Mouse (Mus musculus): Measurements from ENCODE around the gene Fat2. TPM values are rescaled to one million over a fixed set of nuclear protein-coding genes. Genes with fewer than 3 reads are reported as not detected.

Fat2 gene
- total RNA-seq, 1 experiment: 0.71 TPM

GRCm38 (mm10) chr11:55337032-55337769, 837 bp upstream of the Fat2 start:
- Histone ChIP-seq H3K4me1 (ENCODE audit: control insufficient read depth in 2 of 2, insufficient read depth in 2 of 2, low read length in 2 of 2, poor library complexity in 1 of 2) (no peaks in the 10 kb centered on the region), H3K9ac (ENCODE audit: insufficient read depth, low read depth, low read length, poor library complexity, severe bottlenecking) (no peak overlapping the region)
- in situ Hi-C loops (cut with MboI; ENCODE audit: low sequenced_read_pairs in 2 of 2, unreplicated experiment in 2 of 2): no loop called here

DNA sequence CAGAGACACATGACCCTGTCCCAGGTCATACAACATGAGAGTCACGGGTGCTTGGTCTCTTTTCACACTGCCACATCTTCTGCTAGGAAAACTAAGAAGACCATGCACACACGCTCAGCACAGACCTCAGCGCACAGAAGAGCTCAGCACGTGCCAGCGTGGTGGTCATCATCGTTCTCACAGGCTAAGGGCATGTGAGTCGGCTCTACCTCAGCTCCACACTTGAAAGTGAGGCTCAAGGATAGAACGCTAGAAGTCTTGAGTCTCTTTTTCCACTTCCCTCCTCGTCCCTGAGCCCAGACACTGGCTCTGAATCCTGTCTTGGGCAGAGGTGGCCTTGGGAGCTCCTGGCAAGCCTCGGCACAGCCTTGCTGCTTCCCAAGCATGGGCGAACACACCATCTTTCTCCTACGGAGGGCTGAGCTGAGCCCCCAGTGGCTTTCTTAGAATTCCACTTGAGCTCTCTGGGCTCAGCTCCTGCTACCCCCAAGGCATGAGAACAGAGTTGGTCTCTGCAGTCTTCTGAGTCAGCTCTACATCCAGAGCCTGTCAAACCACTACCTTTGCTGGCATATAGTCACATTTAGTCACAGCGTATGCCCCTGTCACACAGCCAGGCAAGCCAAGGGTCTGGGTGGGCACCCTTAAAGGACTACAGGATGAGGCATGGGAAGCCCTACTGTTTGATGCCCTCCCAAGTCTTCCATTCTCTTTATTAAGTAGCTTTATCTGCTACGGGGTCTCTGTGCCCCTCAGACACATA, 869 bp downstream of the Fat2 start:
- Histone ChIP-seq H3K36me3 (ENCODE audit: control insufficient read depth, insufficient read depth, low read length, poor library complexity, severe bottlenecking) (no peaks in the 10 kb centered on the region), H3K9me3 (ENCODE audit: control insufficient read depth, insufficient read depth, low read depth, low read length) (no peaks in the 10 kb centered on the region), H3K9ac (ENCODE audit: insufficient read depth, low read depth, low read length, poor library complexity, severe bottlenecking) (no peak overlapping the region), H3K4me1 (ENCODE audit: control insufficient read depth in 2 of 2, insufficient read depth in 2 of 2, low read length in 2 of 2, poor library complexity in 1 of 2) (no peaks in the 10 kb centered on the region), H3K27ac (ENCODE audit: insufficient read depth, low read depth, low read length, poor library complexity, severe bottlenecking) (no peak overlapping the region), H3K4me3 (ENCODE audit: insufficient read depth in 1 of 2, low read depth in 1 of 2, low read length in 2 of 2, poor library complexity in 1 of 2, severe bottlenecking in 1 of 2) (no peak overlapping the region)
- TF ChIP-seq ZNF384 (IDR thresholded peaks at IDR 0.05; ENCODE audit: low read depth, low read length) (no peak), MAFK (IDR thresholded peaks at IDR 0.05; ENCODE audit: insufficient read depth, low read depth, low read length) (no peak), ZC3H11A (IDR thresholded peaks at IDR 0.05; ENCODE audit: borderline replicate concordance, low read depth, low read length) (no peak), HCFC1 (IDR thresholded peaks at IDR 0.05; ENCODE audit: borderline replicate concordance, insufficient read depth, low read length) (no peak), CHD2 (IDR thresholded peaks at IDR 0.05; ENCODE audit: low read depth, low read length) (no peak)
- no peak for DNase-seq (ENCODE audit: low read depth, low spot score)
- in situ Hi-C loops (cut with MboI; ENCODE audit: low sequenced_read_pairs in 2 of 2, unreplicated experiment in 2 of 2): no loop called here

More at GRCm38 (mm10) chr11:55337032-55337769, 837 bp upstream of the Fat2 start:
- H3K27ac ChIP-seq (ENCODE audit: insufficient read depth, low read depth, low read length, poor library complexity, severe bottlenecking): no peak overlapping the region
- no peaks in the 10 kb centered on the region for H3K9me3 ChIP-seq (ENCODE audit: control insufficient read depth, insufficient read depth, low read depth, low read length)
- no peaks in the 10 kb centered on the region for H3K36me3 ChIP-seq (ENCODE audit: control insufficient read depth, insufficient read depth, low read length, poor library complexity, severe bottlenecking)
- TF ChIP-seq ZC3H11A (IDR thresholded peaks at IDR 0.05; ENCODE audit: borderline replicate concordance, low read depth, low read length) (no peak), ZNF384 (IDR thresholded peaks at IDR 0.05; ENCODE audit: low read depth, low read length) (no peak), MAFK (IDR thresholded peaks at IDR 0.05; ENCODE audit: insufficient read depth, low read depth, low read length) (no peak), HCFC1 (IDR thresholded peaks at IDR 0.05; ENCODE audit: borderline replicate concordance, insufficient read depth, low read length) (no peak), CHD2 (IDR thresholded peaks at IDR 0.05; ENCODE audit: low read depth, low read length) (no peak)
- no peak overlapping the region for H3K4me3 ChIP-seq (ENCODE audit: insufficient read depth in 1 of 2, low read depth in 1 of 2, low read length in 2 of 2, poor library complexity in 1 of 2, severe bottlenecking in 1 of 2)
- no peak for DNase-seq (ENCODE audit: low read depth, low spot score)

- in situ Hi-C loops (cut with MboI; ENCODE audit: low sequenced_read_pairs in 2 of 2, unreplicated experiment in 2 of 2): no loop called here
- Histone ChIP-seq H3K36me3 (ENCODE audit: control insufficient read depth, insufficient read depth, low read length, poor library complexity, severe bottlenecking) (no peaks in the 10 kb centered on the region), H3K9me3 (ENCODE audit: control insufficient read depth, insufficient read depth, low read depth, low read length) (no peaks in the 10 kb centered on the region), H3K4me1 (ENCODE audit: control insufficient read depth in 2 of 2, insufficient read depth in 2 of 2, low read length in 2 of 2, poor library complexity in 1 of 2) (no peaks in the 10 kb centered on the region), H3K27ac (ENCODE audit: insufficient read depth, low read depth, low read length, poor library complexity, severe bottlenecking) (no peak overlapping the region), H3K4me3 (ENCODE audit: insufficient read depth in 1 of 2, low read depth in 1 of 2, low read length in 2 of 2, poor library complexity in 1 of 2, severe bottlenecking in 1 of 2) (no peak overlapping the region), H3K9ac (ENCODE audit: insufficient read depth, low read depth, low read length, poor library complexity, severe bottlenecking) (no peak overlapping the region)
- no peak for DNase-seq (ENCODE audit: low read depth, low spot score)
- TF ChIP-seq MAFK (IDR thresholded peaks at IDR 0.05; ENCODE audit: insufficient read depth, low read depth, low read length) (no peak), ZNF384 (IDR thresholded peaks at IDR 0.05; ENCODE audit: low read depth, low read length) (no peak), ZC3H11A (IDR thresholded peaks at IDR 0.05; ENCODE audit: borderline replicate concordance, low read depth, low read length) (no peak), HCFC1 (IDR thresholded peaks at IDR 0.05; ENCODE audit: borderline replicate concordance, insufficient read depth, low read length) (no peak), CHD2 (IDR thresholded peaks at IDR 0.05; ENCODE audit: low read depth, low read length) (no peak)
Observed at GRCm38 (mm10) chr11:55334545-55334944, 1.8 kb downstream of the Fat2 start.

GRCm38 (mm10) chr11:55334063-55334462, 2.3 kb downstream of the Fat2 start:
- Histone ChIP-seq H3K9ac (ENCODE audit: insufficient read depth, low read depth, low read length, poor library complexity, severe bottlenecking) (no peak overlapping the region), H3K36me3 (ENCODE audit: control insufficient read depth, insufficient read depth, low read length, poor library complexity, severe bottlenecking) (no peaks in the 10 kb centered on the region), H3K4me3 (ENCODE audit: insufficient read depth in 1 of 2, low read depth in 1 of 2, low read length in 2 of 2, poor library complexity in 1 of 2, severe bottlenecking in 1 of 2) (no peak overlapping the region), H3K27ac (ENCODE audit: insufficient read depth, low read depth, low read length, poor library complexity, severe bottlenecking) (no peak overlapping the region), H3K9me3 (ENCODE audit: control insufficient read depth, insufficient read depth, low read depth, low read length) (no peaks in the 10 kb centered on the region), H3K4me1 (ENCODE audit: control insufficient read depth in 2 of 2, insufficient read depth in 2 of 2, low read length in 2 of 2, poor library complexity in 1 of 2) (no peaks in the 10 kb centered on the region)
- no peak for DNase-seq (ENCODE audit: low read depth, low spot score)
- in situ Hi-C loops (cut with MboI; ENCODE audit: low sequenced_read_pairs in 2 of 2, unreplicated experiment in 2 of 2): no loop called here
- TF ChIP-seq ZC3H11A (IDR thresholded peaks at IDR 0.05; ENCODE audit: borderline replicate concordance, low read depth, low read length): no peak
- no peak for TF ChIP-seq ZNF384 (IDR thresholded peaks at IDR 0.05; ENCODE audit: low read depth, low read length)
- no peak for TF ChIP-seq HCFC1 (IDR thresholded peaks at IDR 0.05; ENCODE audit: borderline replicate concordance, insufficient read depth, low read length)

Data from ES-E14 (cell line).